Mouse (Mus musculus) G1E (cell line): Measurements from ENCODE around the gene Mfap3l. TPM values are rescaled to one million over a fixed set of nuclear protein-coding genes. Genes with fewer than 3 reads are reported as not detected.
"Not testable (repeated sequence)": the region's sequence is repeated elsewhere in the genome, so short reads cannot be mapped to it uniquely, and the experiment has no call there.

Source experiments
- ATAC-seq: 2 replicates; pipeline ENCODE4 v1.8.0; 2016; ENCODE audit warnings: mild to moderate bottlenecking; ENCODE audit not compliant: insufficient number of reproducible peaks, poor library complexity, low FRiP score, severe bottlenecking; ENCODE audit errors: extremely low read depth
- DNase-seq: peaks from one replicate; pipeline ENCODE4 v3.0.0; 2012; ENCODE audit warnings: low spot score
- H3K27me3 ChIP-seq: 2 replicates; pipeline ENCODE4 v1.6.1; 2012; ENCODE audit warnings: mild to moderate bottlenecking, low read length, inconsistent platforms; ENCODE audit not compliant: insufficient read depth
- H3K36me3 ChIP-seq: replicated peaks from 2 replicates; pipeline ENCODE3; 2012; ENCODE audit warnings: mild to moderate bottlenecking, inconsistent platforms
- H3K4me1 ChIP-seq: 2 replicates; pipeline ENCODE4 v1.6.1; 2012; ENCODE audit warnings: low read depth, low read length, inconsistent platforms, mixed read lengths; ENCODE audit not compliant: insufficient read depth
- H3K4me3 ChIP-seq: 2 replicates; pipeline ENCODE4 v1.5.1; 2012; ENCODE audit warnings: low read depth, mild to moderate bottlenecking, inconsistent platforms, low read length, moderate library complexity, mixed read lengths
- H3K9me3 ChIP-seq: replicated peaks from 2 replicates; pipeline ENCODE4 v1.6.1; 2012; ENCODE audit warnings: inconsistent platforms
- CTCF ChIP-seq: IDR thresholded peaks from 2 replicates; pipeline ENCODE4 v1.5.1; 2012; ENCODE audit warnings: low read depth, low read length, inconsistent platforms, mixed read lengths
- GATA1 ChIP-seq: IDR thresholded peaks from 2 replicates; pipeline ENCODE4 v1.6.1; 2012; ENCODE audit warnings: borderline replicate concordance, low read length, inconsistent platforms, mixed read lengths
- GATA2 ChIP-seq: IDR thresholded peaks from 2 replicates; pipeline ENCODE4 v1.6.1; 2012; ENCODE audit warnings: low read depth, low read length, inconsistent platforms, borderline replicate concordance
- POLR2AphosphoS5 ChIP-seq: IDR thresholded peaks from 2 replicates; pipeline ENCODE4 v1.6.1; 2012; ENCODE audit warnings: low read depth, low read length, inconsistent platforms; ENCODE audit not compliant: insufficient replicate concordance
- TAL1 ChIP-seq: conservative IDR thresholded peaks from 2 replicates; pipeline ENCODE4 v1.6.1; 2012; ENCODE audit warnings: low read depth, low read length, inconsistent platforms, mixed read lengths
- polyA plus RNA-seq: library from polyadenylated mRNA; stranded (reverse); fragments of >175 nt; gene quantifications from 2 replicates; pipeline ENCODE4 v1.2.3, GENCODE M21; 2012
- total RNA-seq, 2 experiments: library from RNA; stranded (forward) in 1 of 2; stranded (reverse) in 1 of 2; fragments of 200-1000 nt in 1 of 2; fragments of >200 nt in 1 of 2; fragmentation: Nextera tagmentation in 1 of 2; gene quantifications; 2 replicates each; pipeline ENCODE4 v1.2.3; 2014 to 2017

Mfap3l gene
- total RNA-seq (2014; fragmentation: Nextera tagmentation) (not detected in 2 replicates), total RNA-seq (2017) (0.11 and 0.12 TPM in 2 replicates), polyA plus RNA-seq (not detected in 2 replicates)

- H3K9me3 ChIP-seq = no peaks in the 10 kb centered on the region; the same call in 1 of the 2 replicates
- DNase-seq = no peak
- no peaks in the 10 kb centered on the region for H3K36me3 ChIP-seq
- ATAC-seq = no peak
- TF ChIP-seq POLR2AphosphoS5 (no peak), TAL1 (no peak), GATA2 (no peak), CTCF (no peak), GATA1 (no peak)
- peaks cover 21% of the 10 kb centered on the region for H3K27me3 ChIP-seq
- peak within 1 kb of the TSS; percentile 45; the same call in 1 of the 2 replicates for H3K4me3 ChIP-seq
- peaks cover 8% of the 10 kb centered on the region; the same call in 1 of the 2 replicates for H3K4me1 ChIP-seq
Measured at GRCm38 (mm10) chr8:60632250-60632932, at the start of gene Mfap3l. TSS of gene Mfap3l (plus strand) at chr8:60632827.

- no peak overlapping the region for H3K4me3 ChIP-seq
- H3K36me3 ChIP-seq = no peaks in the 10 kb centered on the region
- DNase-seq (no peak), ATAC-seq (no peak)
- no peaks in the 10 kb centered on the region for H3K9me3 ChIP-seq
- TF ChIP-seq CTCF (no peak), GATA1 (no peak), POLR2AphosphoS5 (no peak), GATA2 (no peak), TAL1 (no peak)
- no peaks in the 10 kb centered on the region for H3K27me3 ChIP-seq
- H3K4me1 ChIP-seq = no peaks in the 10 kb centered on the region
Measured at GRCm38 (mm10) chr8:60583369-60583768, 49.3 kb upstream of the Mfap3l start.

GRCm38 (mm10) chr8:60591352-60592105 is 41.1 kb upstream of the Mfap3l start:
- not testable (repeated sequence) for H3K36me3 ChIP-seq, H3K27me3 ChIP-seq, ATAC-seq, H3K4me3 ChIP-seq, DNase-seq, H3K9me3 ChIP-seq, H3K4me1 ChIP-seq

DNA sequence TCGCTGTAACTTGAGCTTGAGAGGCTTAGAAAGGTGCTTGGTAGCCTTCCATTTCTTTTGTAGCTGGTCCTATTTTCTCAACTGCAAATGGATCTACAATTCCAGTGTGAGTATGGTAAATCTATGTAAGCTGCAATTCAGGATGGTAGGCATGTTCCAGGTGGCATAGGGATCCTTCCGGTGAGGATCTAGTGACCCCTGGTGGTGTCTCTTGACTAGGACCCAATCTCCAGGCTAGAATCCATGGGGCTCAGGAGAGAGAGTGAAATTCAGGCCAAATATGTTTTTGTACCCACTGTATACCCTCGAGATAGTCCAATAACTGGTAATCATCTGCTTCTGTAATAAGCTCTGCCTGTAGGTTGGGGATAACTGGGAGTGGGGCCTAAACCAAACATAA is 37.9 kb upstream of the Mfap3l start:
- Histone ChIP-seq H3K4me3 (no peak overlapping the region), H3K9me3 (no peaks in the 10 kb centered on the region), H3K36me3 (no peaks in the 10 kb centered on the region), H3K27me3 (no peaks in the 10 kb centered on the region), H3K4me1 (no peaks in the 10 kb centered on the region)
- ATAC-seq (no peak), DNase-seq (no peak)
- no peak for TF ChIP-seq POLR2AphosphoS5
- no peak for TF ChIP-seq CTCF
- no peak for TF ChIP-seq TAL1
- no peak for TF ChIP-seq GATA2
- no peak for TF ChIP-seq GATA1

DNA sequence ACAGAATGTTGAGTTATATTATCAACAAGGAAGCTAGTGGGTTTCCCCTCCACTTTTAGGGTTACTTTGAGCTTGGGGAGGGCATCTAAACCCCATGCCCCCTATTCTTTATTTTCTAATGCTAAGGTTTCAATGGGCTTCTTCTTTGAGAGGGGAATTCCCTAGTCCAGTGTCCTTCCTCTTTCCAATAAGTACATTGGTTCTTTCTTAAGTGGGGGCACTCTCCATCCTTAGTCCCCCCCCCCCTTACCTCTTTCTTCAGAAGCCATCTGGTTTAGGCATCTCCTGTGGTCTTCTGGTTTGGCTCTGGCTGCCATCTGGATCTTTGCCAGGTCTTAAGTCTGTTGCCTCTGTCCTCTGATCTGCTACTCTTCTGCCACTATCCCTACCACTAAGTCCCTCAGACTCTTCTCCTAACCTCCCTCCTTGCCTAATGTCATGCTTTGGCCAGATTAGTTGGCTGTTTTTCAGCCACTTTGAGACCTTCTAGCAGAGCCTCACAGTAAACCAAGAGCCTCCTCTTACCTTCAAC is 21.0 kb upstream of the Mfap3l start:
- TF ChIP-seq GATA2 (no peak), TAL1 (no peak), GATA1 (no peak), POLR2AphosphoS5 (no peak), CTCF (no peak)
- DNase-seq (no peak), ATAC-seq (no peak)

DNA sequence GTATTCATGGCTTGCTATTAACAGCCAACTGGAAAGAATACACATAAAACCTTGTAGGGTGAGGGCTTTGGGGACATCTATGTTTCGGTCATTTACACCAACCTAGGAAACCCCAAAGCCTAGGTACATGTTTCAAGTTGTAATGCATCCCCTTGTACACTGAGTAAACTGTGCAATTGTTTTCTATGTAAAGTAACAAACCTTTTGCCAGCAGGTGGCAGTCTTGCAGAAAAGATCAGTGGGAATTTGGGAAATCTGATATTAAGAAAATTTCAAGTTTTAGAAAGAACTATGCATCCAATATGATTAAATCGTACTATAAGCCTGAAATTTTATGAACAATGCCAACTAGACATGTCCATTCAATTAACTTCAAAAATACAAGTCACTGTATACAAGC is 15.7 kb upstream of the Mfap3l start:
- Histone ChIP-seq H3K36me3 (no peaks in the 10 kb centered on the region), H3K4me1 (no peaks in the 10 kb centered on the region), H3K9me3 (no peaks in the 10 kb centered on the region), H3K27me3 (peaks cover 13% of the 10 kb centered on the region), H3K4me3 (no peak overlapping the region)
- ATAC-seq (no peak), DNase-seq (no peak)
- TF ChIP-seq POLR2AphosphoS5 (no peak), GATA1 (no peak), GATA2 (no peak), TAL1 (no peak), CTCF (no peak)

More for the DNA sequence above, 21.0 kb upstream of the Mfap3l start:
- Histone ChIP-seq H3K4me1 (no peaks in the 10 kb centered on the region), H3K9me3 (no peaks in the 10 kb centered on the region), H3K27me3 (peaks cover 5% of the 10 kb centered on the region; the same call in 1 of the 2 replicates), H3K36me3 (no peaks in the 10 kb centered on the region), H3K4me3 (no peak overlapping the region)
